Mouse (Mus musculus): Measurements from ENCODE around the gene 1700102P08Rik.
A peak's percentile ranks its signal among the peaks of the same experiment; 100 is the strongest.

The 1700102P08Rik gene

GRCm38 (mm10) chr9:108392676-108393075, at the start of gene 1700102P08Rik:
Gene 1700102P08Rik, plus strand, starts transcription at chr9:108392805.
- DNase-seq = peak; percentile 90

DNA sequence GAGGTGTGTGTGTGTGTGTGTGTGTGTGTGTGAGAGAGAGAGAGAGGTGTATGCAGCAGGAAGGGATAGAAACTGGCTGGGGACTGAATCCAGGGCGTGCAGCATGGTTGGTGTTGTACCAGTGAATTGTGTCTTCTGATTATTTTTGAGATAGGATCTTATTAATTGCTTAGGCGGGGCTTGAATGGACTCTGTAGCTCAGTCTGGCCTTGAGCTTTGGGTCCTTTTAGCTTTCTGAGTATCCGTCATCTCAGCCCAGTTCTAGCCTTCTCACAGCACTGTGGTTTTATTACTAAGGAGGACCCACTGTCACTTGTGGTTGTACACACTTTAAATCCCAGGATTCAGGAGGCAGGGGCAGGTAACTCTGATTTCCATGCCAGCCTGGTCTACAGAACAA, 49.3 kb upstream of the 1700102P08Rik start:
- DNase-seq = no peak

DNA sequence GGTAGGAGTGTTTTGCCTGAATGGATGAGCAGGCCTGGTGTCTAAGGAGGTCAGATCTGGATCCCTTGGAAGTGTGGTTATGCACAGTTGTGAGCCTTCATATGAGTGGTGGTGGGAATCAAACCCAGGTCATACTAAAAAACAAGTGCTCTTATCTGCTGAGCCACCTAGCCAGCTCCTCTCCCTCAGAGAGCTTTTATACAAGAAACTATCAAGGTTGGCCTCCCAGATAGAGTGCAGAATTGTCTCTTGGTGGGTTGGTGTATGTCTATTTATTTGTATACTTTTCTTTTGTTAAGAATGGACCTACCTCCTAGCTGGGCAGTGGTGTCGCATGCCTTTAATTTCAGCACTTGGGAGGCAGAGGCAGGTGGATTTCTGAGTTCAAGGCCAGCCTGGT, 48.8 kb upstream of the 1700102P08Rik start:
- no peak for DNase-seq

GRCm38 (mm10) chr9:108344471-108344870, 48.1 kb upstream of the 1700102P08Rik start:
- no peak for DNase-seq

DNA sequence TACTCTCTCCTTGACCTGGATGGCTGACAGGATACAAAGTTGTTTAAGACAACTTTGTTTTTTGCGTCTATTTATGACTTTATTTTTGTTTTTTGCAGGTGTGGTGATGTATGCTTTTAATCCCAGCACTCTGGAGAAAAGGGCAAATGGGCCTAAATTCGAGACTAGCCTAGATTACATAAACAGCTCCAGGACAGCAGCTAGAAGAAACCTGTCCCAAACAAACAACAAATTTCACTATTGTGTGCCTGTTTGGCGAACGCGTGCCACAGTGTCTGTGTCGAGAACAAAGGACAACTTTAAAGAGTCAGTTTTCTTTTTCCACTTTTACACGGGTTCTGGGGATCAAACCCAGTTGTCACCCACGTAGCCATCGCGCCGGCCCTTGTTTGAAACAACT, 45.6 kb upstream of the 1700102P08Rik start:
- no peak for DNase-seq

DNA sequence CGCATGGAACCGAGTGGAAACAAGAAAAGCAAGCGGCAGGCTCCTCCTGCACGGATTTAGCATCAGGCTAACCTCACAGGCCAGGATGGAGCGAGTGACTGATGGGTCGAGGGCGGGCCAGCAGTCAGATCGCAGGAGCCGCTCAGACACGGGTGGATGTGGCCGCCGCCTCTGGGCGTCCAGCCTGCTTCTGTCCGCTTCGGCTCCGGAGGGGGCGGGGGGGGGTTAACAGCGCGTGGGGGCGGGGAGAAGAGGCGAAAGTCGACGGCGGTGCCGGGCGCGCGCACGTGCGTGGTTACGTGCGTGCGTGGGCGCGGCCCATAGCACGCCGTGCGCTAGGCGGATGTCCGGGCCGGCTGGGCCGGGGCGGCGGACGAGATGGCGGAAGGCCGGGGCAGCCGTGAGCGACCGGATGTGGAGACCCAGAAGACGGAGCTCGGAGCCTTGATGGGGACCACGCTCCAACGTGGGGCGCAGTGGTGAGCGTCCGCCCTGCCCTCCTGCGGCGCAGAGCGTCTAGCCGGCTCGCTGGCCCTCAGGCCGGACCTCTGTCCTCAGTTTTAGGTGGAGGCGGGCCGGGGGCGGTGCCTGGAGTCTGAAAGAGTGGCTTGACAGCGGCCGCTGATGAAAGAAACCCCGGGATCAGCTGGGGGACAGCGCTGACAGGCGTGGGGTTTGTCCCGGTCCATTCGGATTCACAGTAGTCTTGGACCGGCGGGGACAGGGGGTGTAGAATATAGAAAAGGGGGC, 44.9 kb upstream of the 1700102P08Rik start, which contains the start of gene Usp4:
Gene Usp4, plus strand, starts transcription at position 314 of the 750 bp plus-strand sequence.
- peak; percentile 99 for DNase-seq

- DNase-seq = no peak
These were observed 44.3 kb upstream of the 1700102P08Rik start for GRCm38 (mm10) chr9:108348290-108348680.

DNA sequence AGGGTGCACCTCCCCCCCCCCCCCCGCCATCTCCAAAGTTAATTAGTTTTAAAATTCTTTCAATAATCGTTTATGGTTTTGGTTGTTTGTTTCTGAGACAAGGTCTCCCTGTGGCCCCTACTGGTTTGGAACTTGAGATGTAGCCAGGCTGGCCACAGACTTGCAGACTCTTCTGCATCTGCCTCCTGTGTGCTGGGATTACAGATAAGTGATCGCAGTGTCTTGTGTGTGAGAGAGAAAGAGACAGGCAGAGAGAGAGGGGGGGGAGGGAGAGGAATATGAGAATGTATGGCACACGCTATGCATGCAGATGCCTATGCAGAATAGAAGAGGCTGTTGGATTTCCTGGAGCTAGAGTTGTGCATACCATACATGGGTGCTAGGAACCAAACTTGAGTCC, 42.9 kb upstream of the 1700102P08Rik start:
- DNase-seq = no peak

GRCm38 (mm10) chr9:108378234-108378633, 14.4 kb upstream of the 1700102P08Rik start:
- DNase-seq = no peak

GRCm38 (mm10) chr9:108378736-108379135, 13.9 kb upstream of the 1700102P08Rik start:
- DNase-seq = no peak

GRCm38 (mm10) chr9:108379294-108379693, 13.3 kb upstream of the 1700102P08Rik start:
- DNase-seq = no peak

- DNase-seq = no peak
These were observed 11.2 kb upstream of the 1700102P08Rik start for GRCm38 (mm10) chr9:108381382-108381781.

GRCm38 (mm10) chr9:108385006-108385405, 7.6 kb upstream of the 1700102P08Rik start:
- DNase-seq = no peak

DNA sequence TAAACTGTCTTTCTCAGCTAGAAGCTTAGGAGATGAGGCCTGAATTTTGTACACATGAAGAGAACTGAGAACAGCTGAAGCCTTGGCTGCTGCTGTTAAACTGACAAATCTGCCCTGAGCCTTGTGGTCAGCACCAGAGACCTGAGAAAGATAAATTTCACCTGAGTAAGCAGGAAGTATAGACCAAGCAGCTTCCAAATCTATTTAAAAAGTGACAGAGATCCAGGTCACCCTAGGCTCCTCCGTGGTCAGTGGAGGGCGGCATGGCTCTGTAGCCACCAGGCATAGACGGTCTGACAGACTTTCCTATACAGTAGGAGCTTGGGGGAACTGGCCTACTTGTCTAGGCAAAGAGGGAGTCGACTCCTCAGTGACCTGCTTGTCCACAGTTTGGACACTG, 5.8 kb upstream of the 1700102P08Rik start:
- DNase-seq = no peak

DNA sequence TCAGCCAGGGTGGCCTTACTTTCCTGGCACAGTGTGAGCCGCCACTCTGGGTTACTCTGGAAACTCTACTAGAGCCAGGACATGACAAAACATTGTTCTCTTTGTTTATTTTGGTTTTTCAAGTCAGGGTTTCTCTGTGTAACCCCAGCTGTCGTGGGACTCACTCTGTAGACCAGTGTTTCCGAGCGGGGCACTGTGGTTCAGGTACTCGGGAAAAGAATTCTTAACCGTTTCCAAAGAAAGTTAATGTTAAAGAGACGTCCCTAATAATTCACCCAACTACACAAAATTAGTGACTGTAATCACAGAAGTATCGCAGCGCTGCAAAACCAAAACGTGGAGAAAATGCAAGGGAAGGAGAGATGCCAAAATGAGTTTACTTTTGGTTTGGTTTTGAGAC, 4.0 kb upstream of the 1700102P08Rik start:
- DNase-seq = no peak

- DNase-seq = no peak
These were observed 3.4 kb upstream of the 1700102P08Rik start for GRCm38 (mm10) chr9:108389220-108389619.

GRCm38 (mm10) chr9:108394191-108394590, 1.6 kb downstream of the 1700102P08Rik start:
- DNase-seq = no peak

DNA sequence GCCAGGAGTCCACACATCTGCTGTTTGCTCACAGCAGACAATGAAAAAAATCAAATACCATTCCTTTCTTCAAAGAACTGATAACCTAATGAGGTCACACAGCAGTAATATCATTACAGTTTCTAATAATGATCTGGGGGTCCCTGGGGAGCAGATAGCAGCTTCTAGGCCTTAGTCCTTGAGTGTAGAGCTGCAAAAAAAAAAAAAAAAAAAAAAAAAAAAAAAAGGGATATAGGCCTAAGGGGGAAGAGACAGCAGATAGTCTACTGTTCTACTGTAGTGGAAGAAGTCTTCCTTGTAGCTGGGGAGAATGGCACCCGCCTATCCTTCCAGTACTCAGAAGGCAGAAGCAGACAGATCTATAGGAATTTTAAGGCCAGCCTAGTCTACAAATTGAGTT, 2.8 kb downstream of the 1700102P08Rik start:
- no peak for DNase-seq

DNA sequence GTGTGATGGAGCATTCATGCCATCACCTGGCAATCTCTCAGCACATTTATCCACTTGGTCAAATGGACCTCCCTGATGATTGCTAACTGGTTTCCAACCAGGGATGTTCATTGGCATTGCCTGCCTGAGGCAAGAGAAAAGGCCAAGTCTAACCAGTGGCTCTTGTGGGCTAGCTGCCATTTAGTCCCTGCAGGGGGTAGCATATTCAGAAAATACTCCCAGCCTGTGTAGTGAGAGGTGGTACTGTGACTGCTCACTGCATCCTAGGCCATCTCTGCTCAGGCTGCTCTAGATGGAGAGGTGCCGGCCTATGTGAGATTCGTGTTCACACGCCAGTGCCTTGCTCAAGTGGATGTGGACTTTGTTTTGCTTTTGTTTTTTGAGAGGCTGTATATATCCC, 5.7 kb downstream of the 1700102P08Rik start:
- DNase-seq = peak; percentile 72

GRCm38 (mm10) chr9:108401186-108401960, 8.8 kb downstream of the 1700102P08Rik start:
- peak; percentile 95 for DNase-seq

DNA sequence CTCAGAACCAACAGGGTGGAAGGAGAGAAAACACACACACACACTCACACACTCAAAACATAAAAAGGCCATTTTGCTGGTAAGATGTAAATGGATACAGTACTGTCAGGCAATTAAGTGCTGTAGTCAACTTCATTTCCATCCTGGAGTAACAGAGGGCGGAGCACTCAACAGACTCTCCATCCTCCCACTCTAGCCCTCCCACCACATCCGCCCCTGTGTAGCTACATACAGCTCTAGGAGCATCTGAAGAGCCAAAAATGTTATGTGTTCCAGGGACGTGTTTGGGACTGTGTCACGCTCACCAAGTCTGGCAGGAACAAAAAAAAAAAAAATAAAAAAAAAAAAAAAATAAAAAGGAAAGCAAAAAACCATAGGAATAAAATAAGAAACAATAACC, 10.5 kb downstream of the 1700102P08Rik start:
- no peak for DNase-seq

DNA sequence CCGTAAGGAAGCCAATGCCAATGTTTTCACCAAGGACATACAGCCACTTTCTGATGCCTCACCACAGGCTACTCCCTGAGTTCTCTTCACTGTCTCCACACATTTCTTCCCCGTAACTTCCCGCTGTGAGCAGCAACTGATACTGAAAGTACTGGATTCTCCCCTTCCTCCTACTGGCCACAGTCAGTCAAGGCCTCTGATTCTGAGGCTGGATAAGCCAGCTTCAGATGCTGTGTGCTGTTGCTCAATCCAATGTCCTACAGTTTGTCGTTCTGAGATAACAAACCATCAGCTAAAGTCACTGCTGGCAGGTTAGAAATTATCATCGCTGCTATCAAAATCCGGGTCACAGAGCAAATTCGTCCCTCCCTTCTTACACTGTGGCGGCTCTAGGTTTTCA, 11.8 kb downstream of the 1700102P08Rik start:
- DNase-seq = no peak

DNA sequence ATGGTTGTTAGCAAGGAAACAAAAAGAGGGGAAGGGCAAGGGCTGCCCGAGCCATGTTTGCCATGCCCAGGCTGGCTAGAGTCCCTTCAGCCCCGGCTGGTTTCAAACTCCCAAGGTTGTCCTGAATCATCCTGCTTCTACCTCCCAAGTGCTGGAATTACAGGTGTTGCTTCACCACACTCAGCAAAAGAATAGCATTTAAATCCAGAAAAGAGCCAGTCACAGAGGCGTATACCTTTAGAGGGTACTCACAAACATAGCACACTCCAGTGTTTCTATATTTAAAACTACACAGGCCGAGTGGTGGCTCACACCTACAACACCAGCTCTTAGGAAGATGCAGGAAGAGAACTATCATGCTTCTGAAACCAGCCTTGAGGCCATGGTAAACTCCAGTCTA, 16.9 kb downstream of the 1700102P08Rik start:
- no peak for DNase-seq

DNA sequence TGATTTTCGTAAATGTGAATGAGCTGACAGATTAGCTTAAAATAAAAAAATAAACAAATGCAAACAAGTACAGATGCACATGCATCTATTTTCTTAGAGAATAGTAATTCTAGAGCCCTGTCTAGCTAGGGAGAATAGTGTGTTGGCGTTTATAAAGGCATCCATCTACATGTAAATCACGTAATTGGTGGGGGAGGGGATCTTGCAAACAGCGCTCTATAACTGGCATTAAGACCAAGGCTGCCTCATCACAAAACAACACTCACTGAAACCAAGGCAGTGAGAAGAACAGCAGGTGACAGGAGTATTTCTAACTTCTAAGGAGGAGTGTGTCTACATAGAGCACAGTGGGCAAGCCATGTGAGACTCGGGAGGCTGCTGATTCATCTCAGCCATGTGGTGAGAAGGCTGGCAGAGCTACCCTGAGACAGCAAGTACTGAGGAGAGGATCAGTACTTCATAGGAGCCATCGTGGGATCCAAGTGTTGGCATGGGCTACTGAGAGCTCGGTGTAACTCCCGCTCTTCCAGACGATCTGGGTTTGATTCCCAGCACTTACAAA, 18.9 kb downstream of the 1700102P08Rik start:
- DNase-seq = no peak
